Mouse (Mus musculus) forebrain, embryonic 13.5 days (tissue): ENCODE measurements around the gene Gm525. TPM values are rescaled to one million over a fixed set of nuclear protein-coding genes. Genes with fewer than 3 reads are reported as not detected.
A peak's percentile ranks its signal among the peaks of the same experiment; 100 is the strongest.

Experiments used
- ATAC-seq: fragments of 200-750 bp; cut with Nextera tagmentation; 2 replicates; pipeline ENCODE4 v1.8.0; 2017
- H3K27ac ChIP-seq: fragments of 300-500 bp; sonication (generic); 2 replicates; pipeline ENCODE4 v1.5.1; 2015; ENCODE audit warnings: inconsistent platforms, mild to moderate bottlenecking, moderate library complexity
- H3K27me3 ChIP-seq: fragments of 300-500 bp; sonication (generic); 2 replicates; pipeline ENCODE4 v1.6.1; 2015; ENCODE audit warnings: mild to moderate bottlenecking, inconsistent platforms
- H3K36me3 ChIP-seq: fragments of 300-500 bp; sonication (generic); 2 replicates; pipeline ENCODE4 v1.6.1; 2015; ENCODE audit warnings: mild to moderate bottlenecking, inconsistent platforms; ENCODE audit not compliant: poor library complexity, severe bottlenecking
- H3K4me1 ChIP-seq: fragments of 300-500 bp; sonication (generic); 2 replicates; pipeline ENCODE4 v1.6.1; 2015; ENCODE audit warnings: inconsistent platforms
- H3K4me2 ChIP-seq: fragments of 300-500 bp; sonication (generic); 2 replicates; pipeline ENCODE4 v1.6.1; 2015; ENCODE audit warnings: inconsistent platforms, mild to moderate bottlenecking, moderate library complexity
- H3K4me3 ChIP-seq: fragments of 300-500 bp; sonication (generic); 2 replicates; pipeline ENCODE4 v1.5.1; 2015; ENCODE audit warnings: mild to moderate bottlenecking, inconsistent platforms
- H3K9ac ChIP-seq: fragments of 300-500 bp; sonication (generic); 2 replicates; pipeline ENCODE4 v1.6.1; 2015; ENCODE audit warnings: mild to moderate bottlenecking, inconsistent platforms
- H3K9me3 ChIP-seq: fragments of 300-500 bp; sonication (generic); replicated peaks from 2 replicates; pipeline ENCODE4 v1.6.1; 2016; ENCODE audit warnings: inconsistent platforms
- WGBS: fragments of 180-500 bp; shearing (Covaris S2); methylation state at CpG from one replicate; pipeline ENCODE4 v1.1.7; 2015; 5-methylcytosine and 5-hydroxymethylcytosine counted together
- polyA plus RNA-seq: library from polyadenylated mRNA; unstranded; fragments of >200 nt; fragmentation: Nextera tagmentation; extraction: Ambion mirVana; gene quantifications from 2 replicates; pipeline ENCODE4 v1.2.1, GENCODE M21; 2015

Gene Gm525
- polyA plus RNA-seq, 1 experiment from 2014 or later = not detected

- Histone ChIP-seq H3K9ac (no peak overlapping the region), H3K4me2 (no peak overlapping the region), H3K36me3 (no peaks in the 10 kb centered on the region), H3K27ac (no peak overlapping the region), H3K4me3 (no peak overlapping the region), H3K4me1 (no peaks in the 10 kb centered on the region), H3K9me3 (no peaks in the 10 kb centered on the region), H3K27me3 (no peaks in the 10 kb centered on the region)
- 79% methylated on average over 6 of the region's 6 CpGs for WGBS
- no peak for ATAC-seq
These were observed 7.5 kb upstream of the Gm525 start for GRCm38 (mm10) chr11:89066126-89066525.

GRCm38 (mm10) chr11:89066750-89067149 lies 6.9 kb upstream of the Gm525 start, which contains the start of gene Dgke:
Dgke (minus strand) TSS chr11:89066850.
- H3K36me3 ChIP-seq = no peaks in the 10 kb centered on the region
- no peak for ATAC-seq
- H3K9me3 ChIP-seq = no peaks in the 10 kb centered on the region
- no peak within 1 kb of the TSS for H3K9ac ChIP-seq
- H3K4me2 ChIP-seq = no peak within 1 kb of the TSS
- 92% methylated on average over 1 of the region's 1 CpGs for WGBS
- H3K27ac ChIP-seq = no peak within 1 kb of the TSS
- H3K27me3 ChIP-seq = no peaks in the 10 kb centered on the region
- H3K4me3 ChIP-seq = no peak within 1 kb of the TSS
- no peaks in the 10 kb centered on the region for H3K4me1 ChIP-seq

GRCm38 (mm10) chr11:89067301-89067822 lies 6.3 kb upstream of the Gm525 start:
- no peak for ATAC-seq
- Histone ChIP-seq H3K4me1 (no peaks in the 10 kb centered on the region), H3K4me2 (no peak overlapping the region), H3K36me3 (no peaks in the 10 kb centered on the region), H3K4me3 (no peak overlapping the region), H3K9me3 (no peaks in the 10 kb centered on the region), H3K27ac (no peak overlapping the region), H3K27me3 (no peaks in the 10 kb centered on the region), H3K9ac (no peak overlapping the region)
- 78% methylated on average over 6 of the region's 6 CpGs for WGBS

- WGBS = 80% methylated on average over 11 of the region's 11 CpGs
- Histone ChIP-seq H3K4me3 (no peak overlapping the region), H3K9me3 (no peaks in the 10 kb centered on the region), H3K4me1 (no peaks in the 10 kb centered on the region), H3K27ac (no peak overlapping the region), H3K9ac (no peak overlapping the region), H3K36me3 (no peaks in the 10 kb centered on the region), H3K27me3 (no peaks in the 10 kb centered on the region), H3K4me2 (no peak overlapping the region)
- no peak for ATAC-seq
These were observed 5.7 kb upstream of the Gm525 start for GRCm38 (mm10) chr11:89067871-89068490.

GRCm38 (mm10) chr11:89068649-89069048 lies 5.0 kb upstream of the Gm525 start:
- Histone ChIP-seq H3K27ac (no peak overlapping the region), H3K4me2 (no peak overlapping the region), H3K9me3 (no peaks in the 10 kb centered on the region), H3K9ac (no peak overlapping the region), H3K4me3 (no peak overlapping the region), H3K4me1 (no peaks in the 10 kb centered on the region), H3K36me3 (no peaks in the 10 kb centered on the region), H3K27me3 (no peaks in the 10 kb centered on the region)
- WGBS = 94% methylated on average over 14 of the region's 14 CpGs
- no peak for ATAC-seq

GRCm38 (mm10) chr11:89069303-89069702 lies 4.3 kb upstream of the Gm525 start:
- Histone ChIP-seq H3K27me3 (no peaks in the 10 kb centered on the region), H3K4me3 (no peak overlapping the region), H3K4me1 (no peaks in the 10 kb centered on the region), H3K9ac (no peak overlapping the region), H3K27ac (no peak overlapping the region), H3K9me3 (no peaks in the 10 kb centered on the region), H3K4me2 (no peak overlapping the region), H3K36me3 (no peaks in the 10 kb centered on the region)
- 27% methylated on average over 6 of the region's 6 CpGs for WGBS
- ATAC-seq = no peak

- WGBS = 79% methylated on average over 5 of the region's 5 CpGs
- Histone ChIP-seq H3K9ac (no peak overlapping the region), H3K9me3 (no peaks in the 10 kb centered on the region), H3K36me3 (no peaks in the 10 kb centered on the region), H3K4me3 (no peak overlapping the region), H3K27ac (no peak overlapping the region), H3K27me3 (no peaks in the 10 kb centered on the region), H3K4me1 (no peaks in the 10 kb centered on the region), H3K4me2 (no peak overlapping the region)
- no peak for ATAC-seq
These were observed 2.1 kb upstream of the Gm525 start for GRCm38 (mm10) chr11:89071522-89071921.

- Histone ChIP-seq H3K4me2 (no peak overlapping the region), H3K36me3 (no peaks in the 10 kb centered on the region), H3K9me3 (no peaks in the 10 kb centered on the region), H3K27ac (no peak overlapping the region), H3K27me3 (no peaks in the 10 kb centered on the region), H3K4me1 (no peaks in the 10 kb centered on the region), H3K9ac (peak overlapping the region; percentile 32; the same call in 1 of the 2 replicates), H3K4me3 (no peak overlapping the region)
- 39% methylated on average over 19 of the region's 19 CpGs for WGBS
- ATAC-seq = no peak
These were observed 1.3 kb downstream of the Gm525 start for GRCm38 (mm10) chr11:89074783-89075413.

GRCm38 (mm10) chr11:89076370-89076821 lies 2.8 kb downstream of the Gm525 start:
- H3K4me1 ChIP-seq = no peaks in the 10 kb centered on the region
- WGBS = 87% methylated on average over 4 of the region's 4 CpGs
- H3K9ac ChIP-seq = no peak overlapping the region

GRCm38 (mm10) chr11:89077601-89078000 lies 4.0 kb downstream of the Gm525 start:
- Histone ChIP-seq H3K27me3 (no peaks in the 10 kb centered on the region), H3K36me3 (no peaks in the 10 kb centered on the region), H3K4me2 (no peak overlapping the region), H3K27ac (no peak overlapping the region), H3K4me1 (no peaks in the 10 kb centered on the region), H3K4me3 (no peak overlapping the region), H3K9me3 (no peaks in the 10 kb centered on the region), H3K9ac (no peak overlapping the region)
- ATAC-seq = no peak
- WGBS = 90% methylated on average over 8 of the region's 8 CpGs

More at GRCm38 (mm10) chr11:89076370-89076821, 2.8 kb downstream of the Gm525 start:
- no peak overlapping the region for H3K27ac ChIP-seq
- no peaks in the 10 kb centered on the region for H3K36me3 ChIP-seq
- no peak overlapping the region for H3K4me2 ChIP-seq
- no peak overlapping the region for H3K4me3 ChIP-seq
- H3K27me3 ChIP-seq = no peaks in the 10 kb centered on the region
- ATAC-seq = no peak
- no peaks in the 10 kb centered on the region for H3K9me3 ChIP-seq

GRCm38 (mm10) chr11:89078305-89078704 lies 4.7 kb downstream of the Gm525 start:
- no peak for ATAC-seq
- Histone ChIP-seq H3K4me3 (no peak overlapping the region), H3K27ac (no peak overlapping the region), H3K36me3 (no peaks in the 10 kb centered on the region), H3K27me3 (no peaks in the 10 kb centered on the region), H3K4me2 (no peak overlapping the region), H3K9ac (no peak overlapping the region), H3K9me3 (no peaks in the 10 kb centered on the region), H3K4me1 (no peaks in the 10 kb centered on the region)
- 93% methylated on average over 3 of the region's 3 CpGs for WGBS

- no peaks in the 10 kb centered on the region for H3K27me3 ChIP-seq
- H3K27ac ChIP-seq = no peak overlapping the region
- H3K9ac ChIP-seq = no peak overlapping the region
- H3K9me3 ChIP-seq = no peaks in the 10 kb centered on the region
- H3K4me1 ChIP-seq = no peaks in the 10 kb centered on the region
- no peaks in the 10 kb centered on the region for H3K36me3 ChIP-seq
- 88% methylated on average over 16 of the region's 16 CpGs for WGBS
- no peak for ATAC-seq
- H3K4me3 ChIP-seq = no peak overlapping the region
- no peak overlapping the region for H3K4me2 ChIP-seq
These were observed 5.5 kb downstream of the Gm525 start for GRCm38 (mm10) chr11:89078996-89079680.
